Mouse (Mus musculus) cerebellum, adult 11-12 months (tissue): Measurements from ENCODE around the gene Olfr970.
"Not testable (repeated sequence)": the region's sequence is repeated elsewhere in the genome, so short reads cannot be mapped to it uniquely, and the experiment has no call there.

Experiments used
- DNase-seq: peaks from one replicate; pipeline ENCODE4 v3.0.0; 2022

Olfr970 gene

GRCm38 (mm10) chr9:39808560-39808959 is at the start of gene Olfr970:
Gene Olfr970 (plus strand): TSS chr9:39808860.
- no peak for DNase-seq

- no peak for DNase-seq
Measured at GRCm38 (mm10) chr9:39783153-39783552, 25.5 kb upstream of the Olfr970 start, which contains the start of gene Olfr968. Gene Olfr968 (minus strand): TSS chr9:39783253.

GRCm38 (mm10) chr9:39790558-39790957 is 18.1 kb upstream of the Olfr970 start, which contains the start of gene Olfr969:
Gene Olfr969 (plus strand): TSS chr9:39790945.
- DNase-seq: no peak

GRCm38 (mm10) chr9:39836576-39836975 is 27.9 kb downstream of the Olfr970 start, which contains the start of gene Olfr971:
Gene Olfr971 (plus strand): TSS chr9:39836876.
- DNase-seq: not testable (repeated sequence)

- no peak for DNase-seq
Measured at GRCm38 (mm10) chr9:39866122-39866521, 57.5 kb downstream of the Olfr970 start, which contains the start of gene Olfr972. Gene Olfr972 (plus strand): TSS chr9:39866422.
